Mouse (Mus musculus): Measurements from ENCODE around the gene Nmnat2.

Gene Nmnat2

GRCm38 (mm10) chr1:153095328-153095727 is 140.5 kb downstream of the Nmnat2 start:
- DNase-seq = no peak

DNA sequence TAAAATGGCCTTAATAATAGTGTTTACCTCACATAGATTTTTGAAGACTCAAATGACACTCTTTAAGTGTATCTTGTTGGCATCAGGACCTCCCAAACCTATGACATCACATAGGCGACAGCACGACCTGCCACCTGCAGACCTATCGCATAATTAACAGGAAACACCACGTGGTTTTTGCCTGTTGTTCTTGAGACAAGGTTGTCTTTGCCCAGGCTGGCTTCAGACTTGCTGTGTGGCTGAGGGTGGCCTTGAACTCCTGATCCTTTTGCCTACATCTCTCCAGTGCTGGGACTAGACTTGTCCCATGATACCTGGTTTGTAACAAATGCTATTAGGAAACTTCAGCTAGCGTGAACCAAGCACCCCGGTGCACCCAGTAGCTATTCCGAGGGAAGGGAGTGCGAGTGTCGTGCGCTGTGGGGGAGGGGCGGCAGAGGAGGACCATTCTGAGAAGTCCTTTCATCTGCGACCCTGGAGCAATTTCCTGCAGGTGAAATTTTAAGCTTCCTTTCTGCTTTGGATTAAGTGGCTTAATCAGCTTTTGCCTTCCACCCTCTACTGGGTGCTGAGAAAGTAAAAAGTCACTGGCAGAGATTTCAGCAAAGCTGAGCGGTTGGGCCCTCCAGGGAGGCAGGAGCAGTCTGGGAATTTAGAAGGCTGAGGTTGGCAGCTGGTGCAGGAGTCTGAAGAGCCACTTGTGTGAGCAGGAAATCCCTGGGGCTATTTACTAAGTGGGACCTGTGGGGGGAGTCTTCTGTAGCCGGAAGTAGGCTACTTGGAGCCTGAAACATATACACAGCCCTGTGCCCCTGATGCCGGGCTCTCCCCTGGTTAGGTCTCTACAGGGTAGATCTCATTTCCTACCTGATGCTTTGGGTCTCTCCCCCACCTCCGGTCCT is 141.3 kb downstream of the Nmnat2 start:
- DNase-seq = no peak

DNA sequence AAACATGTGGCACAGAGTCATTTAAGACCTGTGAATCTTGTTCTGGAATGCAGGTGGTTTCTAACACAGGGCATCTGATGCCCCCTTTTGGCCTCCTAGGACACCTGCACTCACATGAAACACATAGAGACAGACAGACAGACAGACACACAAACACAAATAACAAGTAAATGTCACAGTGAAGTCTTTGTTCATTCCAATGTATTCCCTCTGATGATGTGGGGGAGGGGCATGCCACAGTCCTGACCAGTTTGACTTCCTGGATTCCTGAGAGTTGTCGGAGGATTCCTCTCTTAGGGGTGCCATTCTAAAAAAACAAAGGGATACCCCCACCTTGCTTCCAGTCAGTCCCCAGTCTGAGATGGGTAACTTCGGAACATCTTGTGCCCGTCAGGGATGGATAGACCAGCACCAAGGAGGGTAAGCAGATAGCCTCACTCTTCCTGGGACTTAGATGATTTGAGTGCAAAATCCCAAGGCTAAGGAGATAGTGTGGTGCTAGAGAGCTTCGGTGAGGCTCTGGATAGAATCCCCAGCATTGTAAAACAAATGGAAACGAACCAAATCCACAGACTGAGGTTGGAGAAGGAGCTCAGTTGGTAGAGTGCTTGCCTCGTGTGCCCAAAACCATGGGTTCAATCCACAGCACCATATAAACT is 142.4 kb downstream of the Nmnat2 start:
- no peak for DNase-seq

DNA sequence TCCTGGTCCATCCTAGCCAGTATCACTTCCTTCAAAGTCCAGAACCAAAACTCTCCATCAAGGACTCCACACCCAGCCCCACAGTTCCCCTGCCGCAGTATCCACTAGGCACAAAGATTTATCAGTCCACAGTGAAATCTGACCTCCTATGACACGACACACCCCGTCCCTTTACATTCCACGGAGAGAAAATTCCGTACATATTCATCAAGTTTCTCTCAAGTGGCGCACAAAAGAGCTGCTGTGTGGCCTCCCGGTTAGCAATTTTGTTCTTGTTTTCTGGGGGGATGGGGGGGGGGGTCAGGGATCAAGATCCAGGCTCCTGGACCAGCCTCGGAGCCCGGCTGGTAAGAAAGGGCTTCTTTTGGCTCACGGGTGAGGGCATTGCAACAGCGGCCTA is 143.8 kb downstream of the Nmnat2 start:
- DNase-seq = no peak

DNA sequence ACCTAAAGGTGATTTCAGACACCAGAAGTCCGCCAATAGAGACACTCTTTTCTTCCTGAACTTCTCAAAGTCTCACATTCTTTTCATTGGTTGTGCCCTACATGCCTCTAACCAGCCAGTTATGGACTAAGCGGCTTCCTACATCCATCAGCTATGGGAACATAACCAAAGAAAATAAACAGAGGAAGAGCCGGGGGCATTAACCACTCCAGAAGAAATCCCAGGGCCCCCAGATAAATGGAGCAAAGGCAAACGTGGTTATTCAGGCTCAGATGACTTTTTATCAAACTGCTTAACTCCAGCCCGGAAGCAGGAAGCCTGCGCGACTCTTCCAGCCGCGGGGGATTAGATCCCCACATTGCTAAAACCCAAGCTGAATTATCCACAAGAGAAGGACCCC is 146.1 kb downstream of the Nmnat2 start:
- no peak for DNase-seq

GRCm38 (mm10) chr1:153101327-153101880 is 146.6 kb downstream of the Nmnat2 start:
- DNase-seq = peak; percentile 52 to 53

GRCm38 (mm10) chr1:153102296-153103185 is 147.7 kb downstream of the Nmnat2 start:
- no peak for DNase-seq

- DNase-seq = no peak
Measured at GRCm38 (mm10) chr1:153103186-153103554, 148.4 kb downstream of the Nmnat2 start.

- no peak for DNase-seq
Measured at GRCm38 (mm10) chr1:153104804-153105203, 150.0 kb downstream of the Nmnat2 start.

- no peak for DNase-seq
Measured at GRCm38 (mm10) chr1:153107866-153108265, 153.1 kb downstream of the Nmnat2 start.

GRCm38 (mm10) chr1:153109346-153109745 is 154.6 kb downstream of the Nmnat2 start:
- no peak for DNase-seq

DNA sequence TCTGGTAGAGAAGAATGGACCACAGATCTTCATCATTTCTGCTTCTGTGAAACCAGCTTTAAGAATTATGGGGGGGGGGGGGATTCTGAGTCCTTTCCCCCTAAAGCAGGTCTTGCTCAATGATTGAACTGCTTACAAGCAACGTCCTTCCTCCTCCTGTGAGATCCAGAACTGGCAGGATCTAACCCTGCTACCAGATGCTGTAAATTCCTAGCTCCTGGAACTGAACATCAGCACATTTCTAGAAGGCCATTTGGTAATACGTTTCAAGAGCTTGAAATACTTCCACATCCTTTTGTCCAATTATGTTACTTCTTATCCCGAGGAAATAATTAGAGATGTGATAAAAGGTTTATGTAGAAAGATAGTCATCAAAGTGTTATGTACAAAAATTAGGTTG is 155.0 kb downstream of the Nmnat2 start:
- no peak for DNase-seq

DNA sequence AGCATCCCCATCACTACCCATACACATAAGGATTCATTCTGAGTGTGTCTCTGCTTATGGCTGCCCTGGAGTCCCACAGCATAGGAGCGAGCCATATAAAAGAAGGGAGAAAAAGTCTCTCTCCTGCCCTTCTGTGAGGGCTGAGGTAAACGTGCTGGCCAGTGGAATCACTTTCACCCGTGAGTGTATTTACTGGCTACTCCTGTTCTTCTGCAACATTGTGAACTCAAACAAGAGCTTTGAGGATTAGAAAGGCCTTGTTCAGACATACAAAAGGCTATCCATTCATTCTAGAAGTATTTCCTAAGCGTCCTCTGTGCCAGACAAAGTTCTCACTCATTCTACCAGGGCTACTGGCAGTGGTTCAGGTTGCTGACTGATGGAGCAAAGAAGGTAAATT is 156.8 kb downstream of the Nmnat2 start:
- no peak for DNase-seq

GRCm38 (mm10) chr1:153115315-153115714 is 160.5 kb downstream of the Nmnat2 start:
- DNase-seq = no peak

DNA sequence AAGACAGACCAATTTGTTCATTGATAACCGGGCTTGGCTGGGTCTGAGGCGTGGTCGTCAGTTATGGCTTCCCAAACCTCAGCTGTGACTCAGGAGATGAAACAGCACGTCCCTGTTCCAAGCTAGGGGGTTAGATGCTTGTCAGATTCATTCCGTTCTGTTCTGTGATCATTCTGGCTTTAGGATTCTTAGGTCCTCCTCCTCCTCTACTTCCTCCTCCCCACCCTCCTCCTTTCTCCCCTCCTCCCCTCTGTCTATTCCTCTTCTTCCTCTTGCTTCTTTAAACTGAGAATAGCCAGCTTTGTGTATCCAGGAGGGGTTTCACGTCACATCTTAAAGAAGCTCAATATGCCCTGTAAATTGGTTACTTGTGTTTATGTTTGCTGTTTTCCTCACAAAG is 165.8 kb downstream of the Nmnat2 start:
- no peak for DNase-seq

DNA sequence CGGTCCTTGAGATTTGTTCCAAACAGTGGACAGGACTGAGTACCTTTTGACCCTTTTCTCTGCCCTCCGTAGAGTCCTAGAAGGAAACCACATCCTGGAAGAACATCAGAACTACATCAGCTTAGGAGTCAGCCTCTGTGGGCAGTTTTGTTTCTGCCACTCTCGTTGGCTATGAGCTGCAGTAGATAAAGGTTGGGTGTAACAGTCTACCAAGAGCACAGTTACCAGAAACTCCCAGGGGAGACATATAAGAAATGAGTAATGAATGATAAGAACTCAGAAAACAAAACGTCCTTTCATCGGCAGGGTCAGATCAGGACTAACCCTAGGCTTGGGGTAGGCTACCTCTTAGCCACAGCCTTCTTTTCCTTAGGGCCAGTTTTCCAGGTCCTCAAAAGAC is 166.5 kb downstream of the Nmnat2 start:
- DNase-seq = no peak

GRCm38 (mm10) chr1:153122764-153123163 is 168.0 kb downstream of the Nmnat2 start:
- no peak for DNase-seq

DNA sequence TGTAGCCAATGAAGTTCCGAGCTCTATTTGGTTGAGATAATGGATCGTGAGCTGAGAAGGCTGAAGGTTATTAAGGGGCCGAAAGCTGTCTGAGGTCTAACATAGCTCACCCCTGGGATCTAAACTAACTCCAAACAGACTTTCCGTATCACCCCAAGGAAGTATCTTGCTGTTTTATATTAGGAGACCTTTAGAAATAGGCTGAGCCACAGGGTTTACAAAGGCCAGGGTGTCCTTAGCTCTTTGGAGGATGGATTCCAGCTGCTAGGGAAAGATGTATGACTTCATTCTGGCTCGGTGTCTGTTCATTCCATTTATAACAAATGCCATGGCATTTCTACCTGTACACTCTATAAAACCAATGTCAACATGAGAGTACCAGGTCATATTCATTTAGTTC is 169.7 kb downstream of the Nmnat2 start:
- no peak for DNase-seq

DNA sequence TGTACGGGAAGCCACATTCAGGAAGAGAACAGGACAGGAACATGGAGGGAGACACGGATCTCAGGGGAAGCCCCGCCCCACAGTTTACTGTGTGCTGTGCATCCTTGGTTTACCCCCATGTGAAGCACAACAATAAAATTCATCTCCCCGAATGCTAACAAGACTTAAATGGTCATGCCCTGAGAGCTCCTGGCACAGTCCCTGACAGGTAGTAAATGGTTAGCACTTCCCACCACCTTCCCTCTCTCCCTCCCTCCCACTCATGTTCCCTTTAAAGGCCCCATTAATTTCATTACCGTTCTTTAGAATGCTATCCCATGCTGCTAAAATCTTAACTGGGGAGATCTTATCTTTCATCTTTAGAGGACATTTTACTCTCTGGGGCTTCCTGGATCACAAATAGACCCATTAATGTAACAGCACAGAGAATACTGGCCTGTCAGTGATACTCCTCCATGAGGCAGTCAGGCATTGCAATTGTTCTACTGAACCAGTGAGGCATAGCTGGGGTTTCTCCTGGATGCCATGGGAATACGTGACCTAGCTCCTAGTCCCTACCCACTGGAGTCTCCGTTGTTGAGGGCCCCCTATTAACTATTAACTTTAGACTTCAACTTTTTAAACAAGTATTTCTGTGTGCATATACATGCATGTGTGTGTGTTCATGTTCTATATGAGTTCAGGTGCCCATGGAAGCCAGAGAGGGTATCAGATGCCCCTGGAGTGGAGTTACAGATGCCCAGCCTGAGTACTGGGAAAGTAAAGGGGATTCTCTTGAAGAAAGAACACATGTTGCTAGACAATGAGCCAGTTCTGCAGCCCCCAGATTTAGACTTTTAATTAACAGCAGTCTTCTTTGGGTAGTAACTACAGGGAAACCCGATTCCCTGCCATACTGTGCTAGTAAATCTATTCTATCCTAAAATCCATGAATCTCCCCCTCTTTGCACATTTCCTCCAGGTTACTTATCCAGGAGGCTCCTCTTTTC is 170.8 kb downstream of the Nmnat2 start:
- DNase-seq = no peak

GRCm38 (mm10) chr1:153126491-153127381 is 171.9 kb downstream of the Nmnat2 start:
- no peak for DNase-seq

DNA sequence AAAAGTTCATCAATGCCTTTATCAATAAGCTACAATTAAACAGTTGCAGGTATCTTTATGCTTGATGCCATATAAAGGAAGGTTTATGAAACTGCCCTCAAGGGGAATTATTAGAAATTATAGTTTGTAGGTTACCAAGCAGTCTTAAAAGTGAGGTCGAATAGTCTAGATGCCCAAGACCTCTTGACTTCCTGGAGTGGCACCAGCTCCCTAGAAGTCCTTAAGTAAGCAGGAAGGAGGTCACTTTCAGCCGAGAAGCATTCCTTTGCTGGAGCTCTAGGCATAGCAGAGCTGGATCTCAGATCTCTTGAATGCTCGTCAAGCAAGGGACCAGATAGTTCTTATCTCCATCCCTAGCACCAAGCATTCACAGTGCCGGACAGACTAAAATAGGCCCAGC is 172.8 kb downstream of the Nmnat2 start:
- no peak for DNase-seq

Data from thymus, postnatal 36 days (tissue).